Mouse (Mus musculus) granulocyte monocyte progenitor cell, adult 5-6 weeks (primary cell): ENCODE measurements around the gene Rgma. TPM values are rescaled to one million over a fixed set of nuclear protein-coding genes. Genes with fewer than 3 reads are reported as not detected.
A peak's percentile ranks its signal among the peaks of the same experiment; 100 is the strongest.

Experiments used
- ATAC-seq: replicated peaks from 2 replicates; pipeline ENCODE4 v1.8.0; 2016; ENCODE audit warnings: mild to moderate bottlenecking, moderate TSS enrichment, inconsistent platforms; ENCODE audit not compliant: poor library complexity, severe bottlenecking
- total RNA-seq, 2 experiments: library from RNA; stranded (forward) in 1 of 2; stranded (reverse) in 1 of 2; fragments of 200-712, 200-1000 nt in 1 of 2; fragments of >200 nt in 1 of 2; fragmentation: Nextera tagmentation in 1 of 2; gene quantifications; 2 replicates each; pipeline ENCODE4 v1.2.3; 2014 to 2017

The Rgma gene
- total RNA-seq, 2 experiments from 2014 or later = not detected

GRCm38 (mm10) chr7:73398806-73399442 is 23.6 kb downstream of the Rgma start:
- no peak for ATAC-seq

- ATAC-seq = peak; percentile 68
Observed at GRCm38 (mm10) chr7:73399501-73400044, 24.3 kb downstream of the Rgma start.

GRCm38 (mm10) chr7:73400051-73400916 is 25.0 kb downstream of the Rgma start:
- no peak for ATAC-seq

GRCm38 (mm10) chr7:73402106-73402505 is 26.8 kb downstream of the Rgma start:
- ATAC-seq = no peak

GRCm38 (mm10) chr7:73402671-73403070 is 27.4 kb downstream of the Rgma start:
- ATAC-seq = no peak

- ATAC-seq = no peak
Observed at GRCm38 (mm10) chr7:73403538-73403937, 28.2 kb downstream of the Rgma start.

- ATAC-seq = no peak
Observed at GRCm38 (mm10) chr7:73405550-73405949, 30.2 kb downstream of the Rgma start.

GRCm38 (mm10) chr7:73411523-73411922 is 36.2 kb downstream of the Rgma start:
- ATAC-seq = no peak

GRCm38 (mm10) chr7:73411986-73412385 is 36.7 kb downstream of the Rgma start:
- ATAC-seq = peak; percentile 52; the same call in 1 of the 2 replicates

GRCm38 (mm10) chr7:73412419-73412818 is 37.1 kb downstream of the Rgma start:
- 0 out of 2 replicates have a peak, but pooled peaks have one; percentile 7 for ATAC-seq

- ATAC-seq = no peak
Observed at GRCm38 (mm10) chr7:73414192-73414591, 38.9 kb downstream of the Rgma start.

- ATAC-seq = no peak
Observed at GRCm38 (mm10) chr7:73419375-73419774, 44.1 kb downstream of the Rgma start.

- ATAC-seq = no peak
Observed at GRCm38 (mm10) chr7:73420827-73421226, 45.5 kb downstream of the Rgma start.

- no peak for ATAC-seq
Observed at GRCm38 (mm10) chr7:73421278-73422015, 46.1 kb downstream of the Rgma start.

GRCm38 (mm10) chr7:73422223-73423113 is 47.2 kb downstream of the Rgma start:
- ATAC-seq = peak; percentile 88

- ATAC-seq = no peak
Observed at GRCm38 (mm10) chr7:73423236-73423635, 47.9 kb downstream of the Rgma start.

- no peak for ATAC-seq
Observed at GRCm38 (mm10) chr7:73424243-73424642, 48.9 kb downstream of the Rgma start.

GRCm38 (mm10) chr7:73424705-73425104 is 49.4 kb downstream of the Rgma start:
- no peak for ATAC-seq

GRCm38 (mm10) chr7:73425451-73425850 is 50.1 kb downstream of the Rgma start:
- no peak for ATAC-seq

GRCm38 (mm10) chr7:73426235-73426634 is 50.9 kb downstream of the Rgma start:
- no peak for ATAC-seq
